Mouse (Mus musculus): Measurements from ENCODE around the gene Dock10.

DNA sequence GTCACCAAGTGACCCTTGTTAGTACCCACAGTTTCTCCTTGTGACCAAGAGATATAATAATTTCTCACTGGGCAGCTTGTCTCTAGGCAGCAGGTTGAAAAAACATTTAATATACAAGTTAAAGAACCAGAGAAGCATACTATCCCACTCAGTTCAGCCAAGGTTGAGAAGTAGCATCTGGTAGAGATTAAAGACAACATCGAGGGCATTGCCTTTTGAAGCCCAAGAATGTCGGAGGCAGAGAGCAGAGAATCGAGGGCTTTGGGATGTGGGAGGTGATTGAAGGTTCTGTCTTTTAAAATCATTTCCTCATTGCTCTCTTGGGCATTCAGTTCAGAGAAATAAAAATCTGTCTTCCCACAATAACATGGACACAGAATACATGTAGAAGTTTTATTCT is 25.8 kb upstream of the Dock10 start:
- TF ChIP-seq CTCF (IDR thresholded peaks at IDR 0.05; ENCODE audit: low read depth) (no peak), EP300 (IDR thresholded peaks at IDR 0.05; ENCODE audit: low read depth) (no peak)

Data from heart, postnatal 0 days (tissue).